Mouse (Mus musculus) ovary, postnatal 14 days (tissue): ENCODE results near the gene Elmod3.

Source experiments
- DNase-seq: peaks from one replicate; pipeline ENCODE4 v3.0.0; 2022; ENCODE audit warnings: low spot score

Gene Elmod3

GRCm38 (mm10) chr6:72570644-72571397, 27.4 kb downstream of the Elmod3 start:
- no peak for DNase-seq

- no peak for DNase-seq
Measured at GRCm38 (mm10) chr6:72568736-72569135, 29.5 kb downstream of the Elmod3 start.

- DNase-seq: no peak
Measured at GRCm38 (mm10) chr6:72567508-72567907, 30.7 kb downstream of the Elmod3 start.

- DNase-seq: peak; percentile 86
Measured at GRCm38 (mm10) chr6:72566044-72566443, 32.2 kb downstream of the Elmod3 start.

- DNase-seq: no peak
Measured at GRCm38 (mm10) chr6:72565506-72565905, 32.7 kb downstream of the Elmod3 start.

- no peak for DNase-seq
Measured at GRCm38 (mm10) chr6:72562894-72563293, 35.3 kb downstream of the Elmod3 start.

- no peak for DNase-seq
Measured at GRCm38 (mm10) chr6:72562486-72562885, 35.7 kb downstream of the Elmod3 start.

GRCm38 (mm10) chr6:72560801-72561200, 37.4 kb downstream of the Elmod3 start:
- DNase-seq: no peak

GRCm38 (mm10) chr6:72553079-72553412, 45.2 kb downstream of the Elmod3 start:
- no peak for DNase-seq

GRCm38 (mm10) chr6:72552171-72553078, 45.8 kb downstream of the Elmod3 start:
- DNase-seq: peak; percentile 48

- DNase-seq: no peak
Measured at GRCm38 (mm10) chr6:72550503-72551100, 47.6 kb downstream of the Elmod3 start.

- DNase-seq: no peak
Measured at GRCm38 (mm10) chr6:72550025-72550424, 48.2 kb downstream of the Elmod3 start.

GRCm38 (mm10) chr6:72549041-72549580, 49.1 kb downstream of the Elmod3 start:
- DNase-seq: no peak

GRCm38 (mm10) chr6:72547862-72548261, 50.4 kb downstream of the Elmod3 start:
- no peak for DNase-seq

- DNase-seq: no peak
Measured at GRCm38 (mm10) chr6:72547121-72547520, 51.1 kb downstream of the Elmod3 start.

GRCm38 (mm10) chr6:72545377-72545776, 52.8 kb downstream of the Elmod3 start:
- DNase-seq: no peak

GRCm38 (mm10) chr6:72544283-72544987, 53.8 kb downstream of the Elmod3 start, which contains the start of gene Capg:
TSS of gene Capg (plus strand) at chr6:72544391.
- peak; percentile 48 for DNase-seq

- DNase-seq: no peak
Measured at GRCm38 (mm10) chr6:72543265-72543850, 54.9 kb downstream of the Elmod3 start.

GRCm38 (mm10) chr6:72538562-72539031, 59.6 kb downstream of the Elmod3 start:
- peak; percentile 56 for DNase-seq

- DNase-seq: no peak
Measured at GRCm38 (mm10) chr6:72537998-72538500, 60.2 kb downstream of the Elmod3 start.

- DNase-seq: peak; percentile 82
Measured at GRCm38 (mm10) chr6:72535165-72535564, 63.0 kb downstream of the Elmod3 start.
